Mouse (Mus musculus) stomach, postnatal 0 days (tissue): ENCODE measurements around the gene Trim29.

Experiments used
- CTCF ChIP-seq: IDR thresholded peaks from 2 replicates; pipeline ENCODE4 v1.5.1; 2016; ENCODE audit warnings: antibody characterized with exemption, low read depth, mild to moderate bottlenecking, moderate library complexity
- EP300 ChIP-seq: optimal IDR thresholded peaks from 2 replicates; pipeline ENCODE3; 2016; ENCODE audit warnings: antibody characterized with exemption

GRCm38 (mm10) chr9:43351015-43351414 lies 40.4 kb downstream of the Trim29 start:
- TF ChIP-seq CTCF (no peak), EP300 (no peak)
